Mouse (Mus musculus) kidney, adult 2 months (tissue): ENCODE results near the gene Coro2b.

Source experiments
- CTCF ChIP-seq: fragments of 200-500 bp; conservative IDR thresholded peaks from 2 replicates; pipeline ENCODE4 v1.5.1; 2011; ENCODE audit warnings: low read depth, mild to moderate bottlenecking, control low read depth, low read length, moderate library complexity, mixed read lengths; ENCODE audit not compliant: insufficient read depth, insufficient read length
- POLR2A ChIP-seq: fragments of 200-500 bp; IDR thresholded peaks from one replicate; pipeline ENCODE4 v1.6.1; 2011; ENCODE audit warnings: low read depth, low read length, control low read depth

- TF ChIP-seq POLR2A = no peak
- no peak for TF ChIP-seq CTCF
These were observed 30.3 kb downstream of the Coro2b start for GRCm38 (mm10) chr9:62506467-62507067.
